Mouse (Mus musculus) right cerebral cortex, postnatal 25 days (tissue): ENCODE results near the gene Chrdl2.
"Not testable (repeated sequence)": the region's sequence is repeated elsewhere in the genome, so short reads cannot be mapped to it uniquely, and the experiment has no call there.

Experiments
- DNase-seq: peaks from one replicate; pipeline ENCODE4 v3.0.0; 2022

The Chrdl2 gene

GRCm38 (mm10) chr7:100043096-100043495 is 37.1 kb downstream of the Chrdl2 start:
- no peak for DNase-seq

- DNase-seq: no peak
These were observed 37.6 kb downstream of the Chrdl2 start for GRCm38 (mm10) chr7:100043605-100044031.

- no peak for DNase-seq
These were observed 40.5 kb downstream of the Chrdl2 start for GRCm38 (mm10) chr7:100046486-100046885.

GRCm38 (mm10) chr7:100051904-100052303 is 45.9 kb downstream of the Chrdl2 start:
- no peak for DNase-seq

GRCm38 (mm10) chr7:100052991-100053390 is 47.0 kb downstream of the Chrdl2 start:
- DNase-seq: not testable (repeated sequence)

- DNase-seq: peak; percentile 10
These were observed 68.0 kb downstream of the Chrdl2 start for GRCm38 (mm10) chr7:100073959-100074358.

GRCm38 (mm10) chr7:100076296-100076695 is 70.3 kb downstream of the Chrdl2 start:
- no peak for DNase-seq

- no peak for DNase-seq
These were observed 71.1 kb downstream of the Chrdl2 start for GRCm38 (mm10) chr7:100077071-100077470.

- no peak for DNase-seq
These were observed 74.3 kb downstream of the Chrdl2 start for GRCm38 (mm10) chr7:100080087-100080781.

- DNase-seq: no peak
These were observed 76.9 kb downstream of the Chrdl2 start for GRCm38 (mm10) chr7:100082836-100083235.

- DNase-seq: no peak
These were observed 77.8 kb downstream of the Chrdl2 start for GRCm38 (mm10) chr7:100083812-100084211.
